Mouse (Mus musculus): ENCODE data around the gene Bloc1s1. TPM values are rescaled to one million over a fixed set of nuclear protein-coding genes. Genes with fewer than 3 reads are reported as not detected.

Bloc1s1 gene
- polyA plus RNA-seq, 1 experiment from 2014 or later: 218 TPM

GRCm38 (mm10) chr10:128908778-128909448 is 14.9 kb downstream of the Bloc1s1 start:
- 49% methylated on average over 13 of the region's 13 CpGs for WGBS
- H3K9ac ChIP-seq (ENCODE audit: low read length): peak overlapping the region; percentile 97
- DNase-seq (ENCODE audit: low spot score): peak; percentile 71
- no peaks in the 10 kb centered on the region for H3K9me3 ChIP-seq (ENCODE audit: control insufficient read depth, low read length)
- peak overlapping the region; percentile 89 for H3K27ac ChIP-seq (ENCODE audit: low read depth)
- peak; percentile 14; the same call in 1 of the 2 replicates for ATAC-seq (replicated peaks; ENCODE audit: low FRiP score, low TSS enrichment, low read depth)
- peaks cover 15% of the 10 kb centered on the region; the same call in 1 of the 2 replicates for H3K4me1 ChIP-seq (replicated peaks; ENCODE audit: control insufficient read depth, insufficient read depth, low read length)
- H3K27me3 ChIP-seq (replicated peaks; ENCODE audit: control insufficient read depth, insufficient read depth, low read length): no peaks in the 10 kb centered on the region
- H3K36me3 ChIP-seq (ENCODE audit: control insufficient read depth, insufficient read depth, low read length): peaks cover 20% of the 10 kb centered on the region
- H3K4me3 ChIP-seq (ENCODE audit: low read depth, low read length): peak overlapping the region; percentile 83
- H3K4me2 ChIP-seq (ENCODE audit: low read length): peak overlapping the region; percentile 69

GRCm38 (mm10) chr10:128904812-128905211 is 19.0 kb downstream of the Bloc1s1 start:
- Histone ChIP-seq H3K27ac (ENCODE audit: low read depth) (no peak overlapping the region), H3K9ac (ENCODE audit: low read length) (no peak overlapping the region), H3K27me3 (replicated peaks; ENCODE audit: control insufficient read depth, insufficient read depth, low read length) (no peaks in the 10 kb centered on the region), H3K4me2 (ENCODE audit: low read length) (no peak overlapping the region), H3K4me1 (replicated peaks; ENCODE audit: control insufficient read depth, insufficient read depth, low read length) (peaks cover 3% of the 10 kb centered on the region; the same call in 1 of the 2 replicates), H3K9me3 (ENCODE audit: control insufficient read depth, low read length) (no peaks in the 10 kb centered on the region), H3K36me3 (ENCODE audit: control insufficient read depth, insufficient read depth, low read length) (no peaks in the 10 kb centered on the region), H3K4me3 (ENCODE audit: low read depth, low read length) (no peak overlapping the region)
- WGBS: 69% methylated on average over 5 of the region's 5 CpGs
- ATAC-seq (replicated peaks; ENCODE audit: low FRiP score, low TSS enrichment, low read depth) (no peak), DNase-seq (ENCODE audit: low spot score) (no peak)

- Histone ChIP-seq H3K4me1 (replicated peaks; ENCODE audit: control insufficient read depth, insufficient read depth, low read length) (no peaks in the 10 kb centered on the region), H3K9ac (ENCODE audit: low read length) (no peak overlapping the region), H3K4me3 (ENCODE audit: low read depth, low read length) (no peak overlapping the region), H3K9me3 (ENCODE audit: control insufficient read depth, low read length) (no peaks in the 10 kb centered on the region), H3K27me3 (replicated peaks; ENCODE audit: control insufficient read depth, insufficient read depth, low read length) (no peaks in the 10 kb centered on the region), H3K36me3 (ENCODE audit: control insufficient read depth, insufficient read depth, low read length) (no peaks in the 10 kb centered on the region), H3K4me2 (ENCODE audit: low read length) (no peak overlapping the region), H3K27ac (ENCODE audit: low read depth) (no peak overlapping the region)
- no peak for DNase-seq (ENCODE audit: low spot score)
- 75% methylated on average over 3 of the region's 3 CpGs for WGBS
- ATAC-seq (replicated peaks; ENCODE audit: low FRiP score, low TSS enrichment, low read depth): no peak
Observed at GRCm38 (mm10) chr10:128902409-128902988, 21.3 kb downstream of the Bloc1s1 start.

- ATAC-seq (replicated peaks; ENCODE audit: low FRiP score, low TSS enrichment, low read depth): no peak
- no peak overlapping the region for H3K4me2 ChIP-seq (ENCODE audit: low read length)
- DNase-seq (ENCODE audit: low spot score): no peak
- 70% methylated on average over 1 of the region's 1 CpGs for WGBS
- H3K27me3 ChIP-seq (replicated peaks; ENCODE audit: control insufficient read depth, insufficient read depth, low read length): peaks cover 9% of the 10 kb centered on the region
- no peaks in the 10 kb centered on the region for H3K9me3 ChIP-seq (ENCODE audit: control insufficient read depth, low read length)
- H3K9ac ChIP-seq (ENCODE audit: low read length): no peak overlapping the region
- H3K4me3 ChIP-seq (ENCODE audit: low read depth, low read length): no peak overlapping the region
- no peak overlapping the region for H3K27ac ChIP-seq (ENCODE audit: low read depth)
- no peaks in the 10 kb centered on the region for H3K36me3 ChIP-seq (ENCODE audit: control insufficient read depth, insufficient read depth, low read length)
- H3K4me1 ChIP-seq (replicated peaks; ENCODE audit: control insufficient read depth, insufficient read depth, low read length): no peaks in the 10 kb centered on the region
Observed at GRCm38 (mm10) chr10:128901409-128901808, 22.4 kb downstream of the Bloc1s1 start.

GRCm38 (mm10) chr10:128900698-128901097 is 23.1 kb downstream of the Bloc1s1 start, which contains the start of gene Cd63:
TSS of gene Cd63 (plus strand) at chr10:128900989.
- DNase-seq (ENCODE audit: low spot score): no peak
- 76% methylated on average over 3 of the region's 3 CpGs for WGBS
- H3K36me3 ChIP-seq (ENCODE audit: control insufficient read depth, insufficient read depth, low read length): no peaks in the 10 kb centered on the region
- H3K9me3 ChIP-seq (ENCODE audit: control insufficient read depth, low read length): no peaks in the 10 kb centered on the region
- peaks cover 4% of the 10 kb centered on the region; the same call in 1 of the 2 replicates for H3K4me1 ChIP-seq (replicated peaks; ENCODE audit: control insufficient read depth, insufficient read depth, low read length)
- no peak within 1 kb of the TSS for H3K4me2 ChIP-seq (ENCODE audit: low read length)
- H3K4me3 ChIP-seq (ENCODE audit: low read depth, low read length): no peak within 1 kb of the TSS
- no peak for ATAC-seq (replicated peaks; ENCODE audit: low FRiP score, low TSS enrichment, low read depth)
- H3K27ac ChIP-seq (ENCODE audit: low read depth): no peak within 1 kb of the TSS
- peaks cover 16% of the 10 kb centered on the region for H3K27me3 ChIP-seq (replicated peaks; ENCODE audit: control insufficient read depth, insufficient read depth, low read length)
- no peak within 1 kb of the TSS for H3K9ac ChIP-seq (ENCODE audit: low read length)

DNA sequence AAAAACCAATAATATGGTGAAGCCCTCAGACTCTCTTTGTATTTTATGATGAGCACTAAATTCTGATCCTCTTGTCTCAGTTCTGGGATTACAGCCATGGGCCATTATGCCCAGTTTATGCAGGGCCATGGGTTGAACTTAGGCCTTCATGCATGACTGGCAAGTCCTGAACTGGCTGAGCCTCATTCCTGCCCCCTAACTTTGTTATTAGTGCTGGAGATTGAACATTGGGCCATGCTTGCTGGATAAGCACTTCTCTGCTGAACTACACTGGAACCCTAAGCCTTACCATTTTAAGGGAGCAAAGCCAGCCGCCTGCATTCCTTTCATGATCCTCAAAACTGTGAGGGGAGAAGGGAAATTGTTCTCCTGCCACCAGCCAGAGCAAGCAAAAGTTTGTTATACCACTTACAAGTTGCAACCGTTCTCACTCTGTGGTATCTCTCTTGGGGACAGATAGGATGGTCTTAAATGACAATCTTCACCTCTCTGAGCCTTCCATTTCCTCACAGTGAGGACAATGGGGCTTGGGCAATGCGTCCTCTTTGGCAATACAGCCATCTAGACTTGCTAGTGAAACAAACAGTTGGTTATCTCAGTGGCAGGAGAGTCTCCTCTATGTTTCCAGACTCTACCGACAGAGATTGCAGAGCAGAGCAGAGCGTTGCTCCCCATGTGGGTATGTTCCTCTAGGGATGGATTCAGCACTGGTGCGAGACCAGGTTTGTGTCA is 23.9 kb downstream of the Bloc1s1 start:
- H3K4me1 ChIP-seq (replicated peaks; ENCODE audit: control insufficient read depth, insufficient read depth, low read length): peaks cover 4% of the 10 kb centered on the region; the same call in 1 of the 2 replicates
- H3K27ac ChIP-seq (ENCODE audit: low read depth): no peak overlapping the region
- no peak overlapping the region for H3K4me3 ChIP-seq (ENCODE audit: low read depth, low read length)
- no peak for ATAC-seq (replicated peaks; ENCODE audit: low FRiP score, low TSS enrichment, low read depth)
- no peak overlapping the region for H3K9ac ChIP-seq (ENCODE audit: low read length)
- DNase-seq (ENCODE audit: low spot score): no peak
- H3K9me3 ChIP-seq (ENCODE audit: control insufficient read depth, low read length): no peaks in the 10 kb centered on the region
- H3K36me3 ChIP-seq (ENCODE audit: control insufficient read depth, insufficient read depth, low read length): no peaks in the 10 kb centered on the region
- no peak overlapping the region for H3K4me2 ChIP-seq (ENCODE audit: low read length)
- WGBS: 81% methylated on average over 6 of the region's 6 CpGs
- H3K27me3 ChIP-seq (replicated peaks; ENCODE audit: control insufficient read depth, insufficient read depth, low read length): peaks cover 16% of the 10 kb centered on the region

DNA sequence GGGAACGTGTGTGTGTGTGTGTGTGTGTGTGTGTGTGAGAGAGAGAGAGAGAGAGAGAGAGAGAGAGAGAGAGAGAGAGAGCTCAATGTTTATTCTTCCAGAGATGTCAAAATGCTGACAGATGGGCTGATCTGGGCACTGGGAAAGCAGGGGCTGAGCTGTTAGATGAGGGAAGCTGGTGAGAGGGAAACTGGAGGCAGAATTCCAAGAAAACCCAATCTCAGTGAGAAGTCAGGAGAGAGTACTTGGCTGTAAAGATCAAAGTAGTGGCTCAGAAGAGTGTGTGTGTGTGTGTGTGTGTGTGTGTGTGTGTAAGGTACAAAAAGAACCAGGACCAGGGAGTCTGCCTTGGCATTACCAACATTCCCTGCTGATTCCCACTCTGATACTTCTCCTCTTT is 26.3 kb downstream of the Bloc1s1 start:
- no peak overlapping the region for H3K27ac ChIP-seq (ENCODE audit: low read depth)
- H3K4me2 ChIP-seq (ENCODE audit: low read length): no peak overlapping the region
- peaks cover 4% of the 10 kb centered on the region; the same call in 1 of the 2 replicates for H3K4me1 ChIP-seq (replicated peaks; ENCODE audit: control insufficient read depth, insufficient read depth, low read length)
- no peak overlapping the region for H3K9ac ChIP-seq (ENCODE audit: low read length)
- WGBS: 0% methylated on average over 1 of the region's 1 CpGs
- no peak overlapping the region for H3K4me3 ChIP-seq (ENCODE audit: low read depth, low read length)
- no peak for ATAC-seq (replicated peaks; ENCODE audit: low FRiP score, low TSS enrichment, low read depth)
- DNase-seq (ENCODE audit: low spot score): no peak
- peaks cover 19% of the 10 kb centered on the region for H3K27me3 ChIP-seq (replicated peaks; ENCODE audit: control insufficient read depth, insufficient read depth, low read length)
- no peaks in the 10 kb centered on the region for H3K9me3 ChIP-seq (ENCODE audit: control insufficient read depth, low read length)
- H3K36me3 ChIP-seq (ENCODE audit: control insufficient read depth, insufficient read depth, low read length): no peaks in the 10 kb centered on the region

DNA sequence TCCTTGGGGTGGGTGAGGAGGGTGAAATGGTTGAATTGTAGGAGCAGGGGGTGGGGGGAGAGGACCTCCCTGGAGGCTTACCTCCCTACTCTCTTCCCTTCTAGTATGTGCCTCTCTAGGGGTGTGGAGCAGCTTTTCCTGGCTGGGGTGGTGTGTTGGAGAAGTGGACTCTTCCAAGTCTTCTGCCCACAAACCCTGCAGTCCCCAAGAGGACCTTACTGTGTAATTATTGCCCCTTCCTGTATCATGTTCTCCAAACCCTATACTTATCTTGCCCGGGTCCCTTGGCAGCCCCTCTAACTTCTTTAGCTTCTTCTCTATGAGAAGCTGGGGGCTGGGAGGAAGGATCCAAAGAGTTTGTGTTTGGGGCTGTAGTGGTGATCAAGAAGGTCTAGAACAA is 27.0 kb downstream of the Bloc1s1 start:
- Histone ChIP-seq H3K9ac (ENCODE audit: low read length) (no peak overlapping the region), H3K36me3 (ENCODE audit: control insufficient read depth, insufficient read depth, low read length) (no peaks in the 10 kb centered on the region), H3K27me3 (replicated peaks; ENCODE audit: control insufficient read depth, insufficient read depth, low read length) (peaks cover 19% of the 10 kb centered on the region), H3K9me3 (ENCODE audit: control insufficient read depth, low read length) (no peaks in the 10 kb centered on the region), H3K4me1 (replicated peaks; ENCODE audit: control insufficient read depth, insufficient read depth, low read length) (peaks cover 7% of the 10 kb centered on the region; the same call in 1 of the 2 replicates), H3K27ac (ENCODE audit: low read depth) (no peak overlapping the region), H3K4me3 (ENCODE audit: low read depth, low read length) (no peak overlapping the region), H3K4me2 (ENCODE audit: low read length) (no peak overlapping the region)
- ATAC-seq (replicated peaks; ENCODE audit: low FRiP score, low TSS enrichment, low read depth) (no peak), DNase-seq (ENCODE audit: low spot score) (no peak)
- 35% methylated on average over 1 of the region's 1 CpGs for WGBS

Measured in intestine, embryonic 14.5 days (tissue).